In the genomic region with DNA sequence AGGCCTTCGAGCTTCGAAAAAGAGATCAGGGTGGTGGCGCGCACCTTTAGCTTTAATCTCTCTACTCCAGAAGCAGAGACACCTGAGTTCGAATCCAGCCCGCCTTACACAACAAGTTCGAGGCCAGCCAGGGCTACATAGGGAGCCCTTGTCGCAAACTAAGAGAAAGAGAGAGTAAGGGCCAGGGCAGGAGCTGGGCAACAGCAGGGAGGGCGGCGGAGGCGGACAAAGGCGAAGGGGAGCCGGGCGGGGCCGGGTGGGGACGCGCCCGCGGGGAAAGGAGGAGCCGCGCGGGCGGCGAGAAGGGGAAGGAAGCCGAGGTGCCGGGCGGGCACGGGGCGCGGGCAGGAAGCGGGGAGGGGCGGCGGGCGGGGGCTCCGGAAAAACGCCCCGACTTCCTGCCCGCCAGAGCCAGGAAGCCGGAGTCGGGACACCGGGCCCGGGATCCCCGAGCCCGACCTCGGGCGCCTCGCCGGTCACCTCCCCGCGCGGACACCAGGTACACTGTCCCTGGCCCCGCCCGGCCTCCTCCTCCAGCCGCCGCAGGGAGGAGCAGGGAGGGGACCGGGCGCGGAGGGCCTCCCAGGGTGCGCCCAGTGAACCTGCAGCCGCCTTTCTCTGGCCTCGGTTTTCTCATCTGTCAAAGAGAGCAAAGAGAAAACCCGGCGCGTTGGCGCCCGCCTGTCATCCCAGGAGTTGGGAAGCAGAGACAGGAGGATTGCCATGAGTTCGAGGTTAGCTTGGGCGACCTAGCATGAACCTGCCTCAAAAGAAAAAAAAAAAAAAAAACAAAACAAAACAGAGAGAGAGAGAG, we compare ENCODE assay signal across 8 mouse cellular contexts. TPM values are rescaled to one million over a fixed set of nuclear protein-coding genes. Genes with fewer than 3 reads are reported as not detected.
A peak's percentile ranks its signal among the peaks of the same experiment; 100 is the strongest.
DNase-seq lines count a peak whose midpoint lies in the region; ATAC-seq and TF ChIP-seq lines count a peak whose summit lies in the region.

A gene (plus strand): TSS at position 283 of the 814 bp plus-strand sequence.

- H3K9ac ChIP-seq in heart, embryonic 15.5 days = peak within 1 kb of the TSS; percentile 75
- peak within 1 kb of the TSS; percentile 70 for H3K9ac ChIP-seq in neural tube, embryonic 14.5 days (replicated peaks; ENCODE audit: low read depth, low read length)

- peak within 1 kb of the TSS; percentile 81 for H3K4me2 ChIP-seq in heart, embryonic 15.5 days
- peak within 1 kb of the TSS; percentile 84 for H3K4me2 ChIP-seq in neural tube, embryonic 14.5 days (ENCODE audit: low read depth, low read length)

- no peak for TF ChIP-seq CTCF in embryonic fibroblast, embryonic 13.5 days (IDR thresholded peaks at IDR 0.05; ENCODE audit: borderline replicate concordance, insufficient read depth, low read length)

- TF ChIP-seq POLR2A in embryonic fibroblast, embryonic 13.5 days (IDR thresholded peaks at IDR 0.05; ENCODE audit: low read depth, low read length) = peak; percentile 39

- no peak within 1 kb of the TSS for H3K27ac ChIP-seq in embryonic fibroblast, embryonic 13.5 days (ENCODE audit: insufficient read depth, low read length)
- peak within 1 kb of the TSS; percentile 87 for H3K27ac ChIP-seq in heart, embryonic 15.5 days
- H3K27ac ChIP-seq in neural tube, embryonic 14.5 days (ENCODE audit: low read depth, low read length) = peak within 1 kb of the TSS; percentile 66

- H3K36me3 ChIP-seq in heart, embryonic 15.5 days = no peaks in the 10 kb centered on the region
- H3K36me3 ChIP-seq in neural tube, embryonic 14.5 days (ENCODE audit: control insufficient read depth, insufficient read depth, low read length) = no peaks in the 10 kb centered on the region

- H3K4me3 ChIP-seq in embryonic fibroblast, embryonic 13.5 days (ENCODE audit: insufficient read depth, low read length) = peak within 1 kb of the TSS; percentile 96
- peak within 1 kb of the TSS; percentile 64 for H3K4me3 ChIP-seq in heart, embryonic 15.5 days
- peak within 1 kb of the TSS; percentile 48 for H3K4me3 ChIP-seq in neural tube, embryonic 14.5 days (ENCODE audit: low read depth, low read length)

- peak; percentile 15 for ATAC-seq in CD4-positive, CD25-positive, alpha-beta regulatory T cell, adult 4 months
- ATAC-seq in heart, embryonic 15.5 days (replicated peaks; ENCODE audit: insufficient number of reproducible peaks, insufficient read depth, low FRiP score, low read depth) = peak; percentile 16; the same call in 1 of the 2 replicates
- no peak for ATAC-seq in neural tube, embryonic 14.5 days (ENCODE audit: low read depth)

- no peaks in the 10 kb centered on the region for H3K27me3 ChIP-seq in heart, embryonic 15.5 days
- no peaks in the 10 kb centered on the region for H3K27me3 ChIP-seq in neural tube, embryonic 14.5 days (ENCODE audit: control insufficient read depth, insufficient read depth, low read length)

- peaks cover 10% of the 10 kb centered on the region; the same call in 1 of the 2 replicates for H3K4me1 ChIP-seq in embryonic fibroblast, embryonic 13.5 days (ENCODE audit: control insufficient read depth, insufficient read depth, low read length)
- H3K4me1 ChIP-seq in heart, embryonic 15.5 days (replicated peaks) = peaks cover 42% of the 10 kb centered on the region
- H3K4me1 ChIP-seq in neural tube, embryonic 14.5 days (ENCODE audit: control insufficient read depth, insufficient read depth, low read length) = peaks cover 10% of the 10 kb centered on the region; the same call in 1 of the 2 replicates

- peak; percentile 73 to 87 for DNase-seq in adrenal gland, postnatal 36 days
- DNase-seq in kidney, postnatal 10 days = peak; percentile 86
- peak; percentile 77 to 80 for DNase-seq in lung, adult 18-20 months
- peak; percentile 82 for DNase-seq in thymus, postnatal 0 days (ENCODE audit: low spot score)

- WGBS in heart, embryonic 15.5 days = 5% methylated on average over 68 of the region's 68 CpGs
- WGBS in neural tube, embryonic 14.5 days = 7% methylated on average over 49 of the region's 68 CpGs

- H3K9me3 ChIP-seq in heart, embryonic 15.5 days (replicated peaks) = no peaks in the 10 kb centered on the region
- no peaks in the 10 kb centered on the region for H3K9me3 ChIP-seq in neural tube, embryonic 14.5 days (ENCODE audit: control insufficient read depth, low read length)

RNA-seq across cellular contexts. Expression of the gene that starts here (rescaled TPM):
- 100 to 1,000 TPM; 166 to 183 TPM for polyA plus RNA-seq in CD4-positive, CD25-positive, alpha-beta regulatory T cell, adult 4 months (2017; shearing (Covaris generic))
- total RNA-seq in adrenal gland, postnatal 36 days (2021) = 10 to 100 TPM; 79.5 to 91.5 TPM
- polyA plus RNA-seq in embryonic fibroblast, embryonic 13.5 days (2011; ENCODE audit: insufficient read length, low read depth, missing spikeins) = 65.6 and 68.7 TPM in 2 replicates
- 59.2 and 92.5 TPM in 2 replicates for polyA plus RNA-seq in heart, embryonic 15.5 days (2015; fragmentation: Nextera tagmentation; extraction: Ambion mirVana)
- polyA plus RNA-seq in neural tube, embryonic 14.5 days (2014; fragmentation: Nextera tagmentation; extraction: Ambion mirVana) = 65.6 and 71.6 TPM in 2 replicates
- 244 and 341 TPM in 2 replicates for polyA plus RNA-seq in thymus, postnatal 0 days (2015; fragmentation: Nextera tagmentation; extraction: Ambion mirVana)
